Mouse (Mus musculus): ENCODE measurements at regions not wholly inside any gene's neighbourhood (a gene's known extent, or its start where the extent isn't known, plus 50 kb on each side); places are given as distances from the start of the nearest gene placed in this dataset.

- no peak for TF ChIP-seq CTCF (IDR thresholded peaks at IDR 0.05; ENCODE audit: low read depth)
- Histone ChIP-seq H3K4me3 (ENCODE audit: low read depth, low read length) (no peak overlapping the region), H3K4me2 (no peak overlapping the region), H3K36me3 (ENCODE audit: insufficient read depth) (no peaks in the 10 kb centered on the region), H3K9ac (no peak overlapping the region), H3K27me3 (ENCODE audit: insufficient read depth, low read length) (no peaks in the 10 kb centered on the region), H3K4me1 (ENCODE audit: insufficient read depth) (no peaks in the 10 kb centered on the region), H3K9me3 (ENCODE audit: low read depth, low read length) (no peaks in the 10 kb centered on the region), H3K27ac (ENCODE audit: low read depth) (no peak overlapping the region)
- 58% methylated on average over 1 of the region's 1 CpGs for WGBS
- peak; percentile 80; the same call in 1 of the 2 replicates for ATAC-seq (ENCODE audit: insufficient read depth)
- DNase-seq: peak; percentile 25
Measured at GRCm38 (mm10) chr12:35863141-35863540, 62.3 kb upstream of the Agr3 start.

- Histone ChIP-seq H3K27ac (ENCODE audit: low read depth) (no peak overlapping the region), H3K4me1 (ENCODE audit: insufficient read depth) (no peaks in the 10 kb centered on the region), H3K4me3 (ENCODE audit: low read depth, low read length) (no peak overlapping the region), H3K36me3 (ENCODE audit: insufficient read depth) (no peaks in the 10 kb centered on the region), H3K4me2 (no peak overlapping the region), H3K9me3 (ENCODE audit: low read depth, low read length) (no peaks in the 10 kb centered on the region), H3K9ac (no peak overlapping the region), H3K27me3 (ENCODE audit: insufficient read depth, low read length) (no peaks in the 10 kb centered on the region)
- DNase-seq: peak; percentile 45
- peak; percentile 56; the same call in 1 of the 2 replicates for ATAC-seq (ENCODE audit: insufficient read depth)
- WGBS: 61% methylated on average over 4 of the region's 4 CpGs
- no peak for TF ChIP-seq CTCF (IDR thresholded peaks at IDR 0.05; ENCODE audit: low read depth)
Measured at GRCm38 (mm10) chr12:35853159-35853558, 72.3 kb upstream of the Agr3 start.

- Histone ChIP-seq H3K4me3 (ENCODE audit: low read depth, low read length) (no peak overlapping the region), H3K27ac (ENCODE audit: low read depth) (0 out of 2 replicates have a peak overlapping the region, but pooled peaks have one; percentile 69), H3K27me3 (ENCODE audit: insufficient read depth, low read length) (no peaks in the 10 kb centered on the region), H3K9me3 (ENCODE audit: low read depth, low read length) (no peaks in the 10 kb centered on the region), H3K4me2 (no peak overlapping the region), H3K9ac (no peak overlapping the region), H3K36me3 (ENCODE audit: insufficient read depth) (no peaks in the 10 kb centered on the region), H3K4me1 (ENCODE audit: insufficient read depth) (no peaks in the 10 kb centered on the region)
- TF ChIP-seq CTCF (IDR thresholded peaks at IDR 0.05; ENCODE audit: low read depth): no peak
- peak; percentile 86 for ATAC-seq (ENCODE audit: insufficient read depth)
- DNase-seq: peak; percentile 95
- WGBS: 23% methylated on average over 5 of the region's 5 CpGs
Measured at GRCm38 (mm10) chr12:35846905-35847610, 78.4 kb upstream of the Agr3 start.

- H3K4me1 ChIP-seq (ENCODE audit: insufficient read depth): no peaks in the 10 kb centered on the region
- H3K36me3 ChIP-seq (ENCODE audit: insufficient read depth): no peaks in the 10 kb centered on the region
- no peak overlapping the region for H3K4me2 ChIP-seq
- H3K27ac ChIP-seq (ENCODE audit: low read depth): no peak overlapping the region
- H3K4me3 ChIP-seq (ENCODE audit: low read depth, low read length): no peak overlapping the region
- TF ChIP-seq CTCF (IDR thresholded peaks at IDR 0.05; ENCODE audit: low read depth): no peak
- peak; percentile 28 for DNase-seq
- no peak overlapping the region for H3K9ac ChIP-seq
- H3K27me3 ChIP-seq (ENCODE audit: insufficient read depth, low read length): no peaks in the 10 kb centered on the region
- ATAC-seq (ENCODE audit: insufficient read depth): no peak
- no peaks in the 10 kb centered on the region for H3K9me3 ChIP-seq (ENCODE audit: low read depth, low read length)
Measured at GRCm38 (mm10) chr12:35836946-35837345, 88.5 kb upstream of the Agr3 start.

GRCm38 (mm10) chr12:35833285-35833684, 92.1 kb upstream of the Agr3 start:
- no peak for DNase-seq
- no peak overlapping the region for H3K4me3 ChIP-seq (ENCODE audit: low read depth, low read length)
- H3K4me1 ChIP-seq (ENCODE audit: insufficient read depth): no peaks in the 10 kb centered on the region
- no peak overlapping the region for H3K9ac ChIP-seq
- H3K4me2 ChIP-seq: no peak overlapping the region
- WGBS: 62% methylated on average over 3 of the region's 3 CpGs
- no peak overlapping the region for H3K27ac ChIP-seq (ENCODE audit: low read depth)
- TF ChIP-seq CTCF (IDR thresholded peaks at IDR 0.05; ENCODE audit: low read depth): no peak
- no peaks in the 10 kb centered on the region for H3K9me3 ChIP-seq (ENCODE audit: low read depth, low read length)
- H3K27me3 ChIP-seq (ENCODE audit: insufficient read depth, low read length): no peaks in the 10 kb centered on the region
- no peaks in the 10 kb centered on the region for H3K36me3 ChIP-seq (ENCODE audit: insufficient read depth)
- no peak for ATAC-seq (ENCODE audit: insufficient read depth)

- Histone ChIP-seq H3K27ac (ENCODE audit: low read depth) (no peak overlapping the region), H3K4me1 (ENCODE audit: insufficient read depth) (no peaks in the 10 kb centered on the region), H3K4me2 (no peak overlapping the region), H3K36me3 (ENCODE audit: insufficient read depth) (no peaks in the 10 kb centered on the region), H3K9ac (no peak overlapping the region), H3K27me3 (ENCODE audit: insufficient read depth, low read length) (no peaks in the 10 kb centered on the region), H3K9me3 (ENCODE audit: low read depth, low read length) (no peaks in the 10 kb centered on the region), H3K4me3 (ENCODE audit: low read depth, low read length) (no peak overlapping the region)
- DNase-seq: no peak
- no peak for TF ChIP-seq CTCF (IDR thresholded peaks at IDR 0.05; ENCODE audit: low read depth)
- WGBS: 77% methylated on average over 2 of the region's 2 CpGs
- ATAC-seq (ENCODE audit: insufficient read depth): peak; percentile 35; the same call in 1 of the 2 replicates
Measured at GRCm38 (mm10) chr12:35831922-35832512, 93.4 kb upstream of the Agr3 start.

- H3K4me2 ChIP-seq: no peak overlapping the region
- no peaks in the 10 kb centered on the region for H3K4me1 ChIP-seq (ENCODE audit: insufficient read depth)
- H3K27ac ChIP-seq (ENCODE audit: low read depth): no peak overlapping the region
- WGBS: 5% methylated on average over 5 of the region's 5 CpGs
- ATAC-seq (ENCODE audit: insufficient read depth) (peak; percentile 36; the same call in 1 of the 2 replicates), DNase-seq (peak; percentile 89)
- no peak overlapping the region for H3K4me3 ChIP-seq (ENCODE audit: low read depth, low read length)
- H3K36me3 ChIP-seq (ENCODE audit: insufficient read depth): no peaks in the 10 kb centered on the region
- H3K9me3 ChIP-seq (ENCODE audit: low read depth, low read length): no peaks in the 10 kb centered on the region
- peak; percentile 91 for TF ChIP-seq CTCF (IDR thresholded peaks at IDR 0.05; ENCODE audit: low read depth)
- H3K9ac ChIP-seq: no peak overlapping the region
- no peaks in the 10 kb centered on the region for H3K27me3 ChIP-seq (ENCODE audit: insufficient read depth, low read length)
Measured at GRCm38 (mm10) chr12:35831268-35831667, 94.2 kb upstream of the Agr3 start.

Data from lung, embryonic 14.5 days (tissue).